Mouse (Mus musculus): ENCODE data around the gene Sept9. TPM values are rescaled to one million over a fixed set of nuclear protein-coding genes. Genes with fewer than 3 reads are reported as not detected.
A peak's percentile ranks its signal among the peaks of the same experiment; 100 is the strongest.

The Sept9 gene
- polyA plus RNA-seq, 1 experiment, result 41.4 TPM

DNA sequence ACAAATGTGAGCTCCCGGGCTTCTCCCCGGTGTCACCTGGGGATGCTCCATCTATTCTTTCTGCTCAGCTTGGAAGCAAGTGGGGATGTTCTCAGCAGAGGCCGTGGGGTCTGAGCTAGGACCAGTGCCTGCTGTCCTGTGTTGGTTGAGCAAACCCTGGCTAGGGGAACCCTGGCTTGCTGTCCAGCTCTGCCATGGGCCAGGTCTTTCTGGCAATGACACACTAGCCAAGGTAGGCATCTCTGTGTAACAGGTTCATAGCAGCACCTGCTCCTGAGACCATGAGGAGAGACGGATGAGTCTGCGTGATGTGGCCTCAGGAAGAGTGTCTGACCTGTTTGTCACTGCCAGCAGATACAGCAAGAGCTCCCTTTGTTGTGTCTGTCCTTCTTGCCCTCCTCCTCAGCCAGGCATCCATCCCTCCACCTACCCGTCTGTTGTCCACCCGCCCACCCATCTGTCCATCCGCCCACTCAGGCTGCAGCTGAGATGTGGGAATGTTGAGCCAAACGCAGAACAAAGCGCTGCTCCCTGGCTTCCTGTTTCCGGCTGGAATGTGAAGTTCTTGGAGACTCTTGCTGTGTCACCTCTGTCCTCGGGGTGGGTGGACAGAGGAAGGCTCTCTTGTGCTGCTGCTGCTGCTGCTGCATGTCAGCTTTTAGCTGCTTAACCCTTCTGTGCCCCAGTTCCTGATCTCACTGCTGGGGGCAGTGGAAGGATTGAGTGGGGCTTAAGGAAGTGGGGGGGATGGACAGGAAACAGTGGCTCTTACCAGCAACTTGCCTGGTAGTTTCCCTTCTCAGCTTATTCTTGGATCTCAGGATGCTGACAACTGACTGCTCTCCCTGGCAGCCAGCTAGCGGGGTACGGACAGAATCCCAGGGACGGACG lies 117.2 kb downstream of the Sept9 start:
- DNase-seq, result no peak
- WGBS, result 31% methylated on average over 16 of the region's 16 CpGs
- Histone ChIP-seq H3K4me3 (replicated peaks; ENCODE audit: extremely low read depth, low read depth, low read length) (peak overlapping the region; percentile 4), H3K4me1 (ENCODE audit: control insufficient read depth, insufficient read depth, low read length) (peaks cover 58% of the 10 kb centered on the region)
- TF ChIP-seq POLR2A (IDR thresholded peaks at IDR 0.05; ENCODE audit: borderline replicate concordance, extremely low read depth, low read depth, low read length) (no peak), CTCF (IDR thresholded peaks at IDR 0.05; ENCODE audit: insufficient read depth, low read length) (no peak)

DNA sequence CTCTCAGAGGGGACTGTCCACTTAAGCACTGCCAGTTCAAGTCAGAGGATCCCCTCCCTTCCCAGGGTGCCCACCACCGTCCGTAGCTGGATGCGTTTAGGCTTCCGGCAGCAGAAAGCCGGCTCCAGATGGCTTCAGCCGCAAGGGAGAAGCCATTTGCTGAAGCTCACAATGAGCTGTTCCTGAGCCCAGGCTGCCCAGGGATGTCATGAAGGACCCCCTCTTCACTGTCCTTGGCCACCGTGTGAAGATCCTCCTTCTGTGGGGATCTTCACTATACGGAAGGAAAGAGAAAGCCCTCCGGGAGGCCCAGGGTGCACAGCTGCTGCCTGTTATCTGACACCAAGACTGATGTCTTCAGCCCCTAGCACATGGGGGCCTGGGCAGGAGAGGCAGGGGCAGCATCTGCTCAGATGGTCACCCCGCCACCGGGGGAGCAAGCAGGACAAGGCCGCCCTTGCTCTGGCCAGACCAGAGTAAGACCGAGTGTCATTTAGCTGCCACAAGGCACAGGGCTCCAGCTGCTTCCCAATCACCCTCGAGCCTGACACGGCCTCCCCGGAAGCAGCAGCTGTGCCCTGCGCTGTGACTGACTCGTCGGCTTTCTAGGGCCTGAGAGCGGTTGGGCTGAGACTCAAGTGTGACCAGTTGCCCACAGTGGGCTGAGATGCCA lies 118.1 kb downstream of the Sept9 start:
- TF ChIP-seq POLR2A (IDR thresholded peaks at IDR 0.05; ENCODE audit: borderline replicate concordance, extremely low read depth, low read depth, low read length) (no peak), CTCF (IDR thresholded peaks at IDR 0.05; ENCODE audit: insufficient read depth, low read length) (no peak)
- Histone ChIP-seq H3K4me3 (replicated peaks; ENCODE audit: extremely low read depth, low read depth, low read length) (peak overlapping the region; percentile 11), H3K4me1 (ENCODE audit: control insufficient read depth, insufficient read depth, low read length) (peaks cover 52% of the 10 kb centered on the region)
- WGBS, result 28% methylated on average over 20 of the region's 20 CpGs
- DNase-seq, result no peak

DNA sequence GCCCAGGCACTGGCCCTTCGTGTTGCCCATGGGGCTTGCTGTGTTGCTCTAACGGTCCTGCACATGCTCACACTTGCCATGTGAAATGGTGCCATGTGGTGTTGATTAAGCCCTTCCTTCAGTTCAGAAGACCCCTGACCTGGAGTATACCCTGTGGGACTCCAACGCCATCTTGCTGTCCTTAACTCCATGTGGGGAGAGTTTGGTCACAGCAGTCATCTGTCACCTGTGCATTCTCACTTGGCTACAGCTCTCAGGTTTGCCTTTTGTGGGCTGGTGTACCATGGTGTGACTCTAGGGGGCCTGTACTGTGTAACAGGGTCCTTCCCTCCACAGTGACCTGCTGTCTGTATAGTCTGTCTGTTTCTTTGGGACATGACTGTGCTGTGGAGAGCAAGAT lies 118.7 kb downstream of the Sept9 start:
- no peak for DNase-seq
- H3K4me1 ChIP-seq (ENCODE audit: control insufficient read depth, insufficient read depth, low read length), result peaks cover 45% of the 10 kb centered on the region

DNA sequence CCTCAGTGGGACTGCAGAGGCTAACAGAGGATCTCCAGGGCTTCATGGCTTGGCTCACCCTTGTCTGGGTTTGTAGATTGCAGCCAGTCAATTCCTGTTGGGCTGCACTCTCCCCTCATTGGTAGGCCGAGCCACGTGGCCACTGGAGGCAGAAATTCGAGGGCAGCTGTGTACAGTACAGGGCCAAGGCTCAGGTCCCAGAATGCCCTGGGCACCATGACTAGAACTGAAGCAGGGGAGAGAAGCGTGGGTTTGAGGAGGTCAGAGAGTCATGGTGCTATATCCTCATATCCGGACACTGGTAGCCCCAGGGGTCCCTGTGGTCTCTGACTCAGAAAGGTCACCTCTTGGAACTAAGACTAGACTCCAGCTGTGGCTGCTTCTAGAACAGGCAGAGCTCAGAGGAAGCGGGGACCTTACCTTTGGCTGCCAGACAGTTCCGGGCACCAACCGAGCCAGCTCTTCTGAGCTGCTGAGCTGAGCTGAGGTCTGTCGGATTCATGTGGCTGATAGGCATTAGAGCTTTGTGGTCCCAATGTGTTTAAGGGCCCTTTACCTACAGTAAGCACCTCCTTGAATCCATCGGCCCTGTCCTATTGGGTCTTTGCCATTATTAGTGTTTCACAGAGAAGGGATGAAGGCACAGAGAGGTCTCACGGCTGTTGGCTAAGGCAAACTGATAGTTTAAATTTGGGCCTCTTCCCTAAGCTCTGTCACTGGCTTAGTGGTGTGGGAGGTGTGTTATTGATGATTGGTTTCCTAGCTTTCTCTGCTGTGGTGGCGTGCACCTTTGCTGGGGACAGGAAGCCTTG lies 119.5 kb downstream of the Sept9 start:
- TF ChIP-seq CTCF (IDR thresholded peaks at IDR 0.05; ENCODE audit: insufficient read depth, low read length), result no peak
- TF ChIP-seq POLR2A (IDR thresholded peaks at IDR 0.05; ENCODE audit: borderline replicate concordance, extremely low read depth, low read depth, low read length), result no peak
- H3K4me1 ChIP-seq (ENCODE audit: control insufficient read depth, insufficient read depth, low read length), result peaks cover 39% of the 10 kb centered on the region
- WGBS, result 43% methylated on average over 12 of the region's 12 CpGs
- no peak overlapping the region for H3K4me3 ChIP-seq (replicated peaks; ENCODE audit: extremely low read depth, low read depth, low read length)
- no peak for DNase-seq

More for the DNA sequence above, 118.7 kb downstream of the Sept9 start:
- H3K4me3 ChIP-seq (replicated peaks; ENCODE audit: extremely low read depth, low read depth, low read length), result no peak overlapping the region
- WGBS, result 59% methylated on average over 3 of the region's 3 CpGs
- TF ChIP-seq CTCF (IDR thresholded peaks at IDR 0.05; ENCODE audit: insufficient read depth, low read length) (no peak), POLR2A (IDR thresholded peaks at IDR 0.05; ENCODE audit: borderline replicate concordance, extremely low read depth, low read depth, low read length) (no peak)

DNA sequence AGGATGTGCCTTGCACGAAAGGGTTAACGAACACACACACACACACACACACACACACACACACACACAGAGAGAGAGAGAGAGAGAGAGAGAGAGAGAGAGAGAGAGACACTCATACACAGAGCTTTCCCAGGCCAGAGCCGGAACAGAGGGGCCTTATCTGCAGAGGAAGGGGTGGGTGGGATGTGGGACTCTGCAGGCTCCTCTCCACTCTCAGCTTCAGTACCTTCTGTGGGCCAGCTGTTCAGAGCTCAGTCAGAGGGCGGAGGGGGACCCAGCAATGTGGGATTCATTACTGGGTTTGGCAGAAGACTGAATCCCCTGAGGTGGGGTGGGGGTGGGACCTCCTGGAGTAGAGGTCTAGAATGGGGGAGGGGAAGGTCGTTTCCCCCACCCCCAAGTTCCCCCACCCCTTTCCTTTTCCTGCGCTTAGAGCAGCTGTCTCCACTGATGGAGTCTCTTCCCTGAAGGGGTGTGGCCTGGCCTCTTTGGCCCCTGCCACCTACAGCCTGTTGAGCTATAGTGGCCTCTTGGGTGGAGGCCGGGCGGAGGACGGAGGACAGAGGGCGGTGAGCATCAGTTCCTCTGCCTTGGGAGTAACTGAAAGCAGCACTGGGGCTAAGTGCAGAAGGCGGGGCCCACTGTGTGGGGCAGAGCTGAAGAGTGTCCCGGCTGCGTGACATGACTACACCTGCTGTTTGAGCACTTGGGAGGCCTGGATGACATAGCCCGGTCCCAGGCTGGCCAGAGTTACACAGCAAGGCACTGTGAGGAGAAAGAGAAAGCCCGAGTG lies 120.3 kb downstream of the Sept9 start:
- DNase-seq, result no peak
- peaks cover 43% of the 10 kb centered on the region for H3K4me1 ChIP-seq (ENCODE audit: control insufficient read depth, insufficient read depth, low read length)
- 23% methylated on average over 15 of the region's 15 CpGs for WGBS
- TF ChIP-seq POLR2A (IDR thresholded peaks at IDR 0.05; ENCODE audit: borderline replicate concordance, extremely low read depth, low read depth, low read length), result 0 out of 2 replicates have a peak, but pooled peaks have one; percentile 25
- no peak for TF ChIP-seq CTCF (IDR thresholded peaks at IDR 0.05; ENCODE audit: insufficient read depth, low read length)
- H3K4me3 ChIP-seq (replicated peaks; ENCODE audit: extremely low read depth, low read depth, low read length), result no peak overlapping the region

DNA sequence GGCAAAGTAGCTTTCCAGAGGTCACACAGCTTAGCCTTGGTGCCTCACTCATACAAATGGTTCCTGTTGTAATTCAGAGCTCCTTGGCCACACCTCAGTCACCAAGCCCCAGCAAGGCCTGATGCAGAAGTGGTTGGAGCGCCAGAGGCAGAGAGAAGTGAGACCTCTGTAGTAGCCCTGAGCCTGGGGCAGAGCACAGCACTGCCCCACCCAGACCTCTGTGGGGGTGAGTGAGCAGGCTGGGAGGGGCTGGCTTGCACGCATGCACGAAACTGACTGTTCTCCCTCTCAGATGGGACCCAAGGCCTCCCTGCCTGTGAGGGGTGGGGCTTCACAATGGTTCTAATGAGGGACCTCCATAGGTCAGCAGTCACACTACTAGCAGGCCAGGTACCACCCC lies 121.0 kb downstream of the Sept9 start:
- H3K4me3 ChIP-seq (replicated peaks; ENCODE audit: extremely low read depth, low read depth, low read length), result no peak overlapping the region
- H3K4me1 ChIP-seq (ENCODE audit: control insufficient read depth, insufficient read depth, low read length), result peaks cover 46% of the 10 kb centered on the region
- TF ChIP-seq POLR2A (IDR thresholded peaks at IDR 0.05; ENCODE audit: borderline replicate concordance, extremely low read depth, low read depth, low read length) (peak; percentile 13; the same call in 1 of the 2 replicates), CTCF (IDR thresholded peaks at IDR 0.05; ENCODE audit: insufficient read depth, low read length) (no peak)
- 54% methylated on average over 3 of the region's 3 CpGs for WGBS
- no peak for DNase-seq

DNA sequence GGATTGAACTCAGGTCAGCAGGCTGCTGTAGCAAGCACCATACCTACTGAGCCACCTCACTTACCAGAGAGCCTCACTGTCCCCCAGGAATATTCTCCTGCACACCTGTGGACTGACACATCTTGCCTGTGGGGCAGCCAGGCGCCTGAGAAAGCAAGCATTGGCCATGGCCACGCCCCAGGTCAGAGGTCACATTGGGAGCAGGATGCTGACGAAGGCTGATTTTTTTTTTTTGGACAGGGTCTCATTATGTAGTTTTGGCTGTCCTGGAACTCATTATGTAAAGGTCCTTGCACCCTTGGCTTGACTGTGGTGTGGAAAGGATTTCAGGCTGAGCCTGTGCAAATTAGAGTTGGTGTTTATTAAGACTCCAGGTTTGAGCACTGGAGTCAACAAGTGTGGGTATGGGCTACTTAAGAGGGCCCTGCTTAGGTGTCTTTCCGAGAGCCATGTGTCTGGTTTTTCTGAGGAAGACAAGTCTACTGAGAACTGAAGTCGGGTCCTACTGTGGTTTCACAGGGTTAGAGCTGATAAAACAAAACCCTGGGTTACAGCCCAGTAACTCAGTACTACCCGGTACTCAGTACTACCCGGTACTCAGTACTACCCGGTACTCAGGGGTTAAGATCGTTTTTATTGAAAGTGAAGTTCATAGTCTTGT lies 122.0 kb downstream of the Sept9 start:
- peaks cover 44% of the 10 kb centered on the region for H3K4me1 ChIP-seq (ENCODE audit: control insufficient read depth, insufficient read depth, low read length)
- 73% methylated on average over 9 of the region's 9 CpGs for WGBS
- no peak for DNase-seq
- H3K4me3 ChIP-seq (replicated peaks; ENCODE audit: extremely low read depth, low read depth, low read length), result no peak overlapping the region
- TF ChIP-seq CTCF (IDR thresholded peaks at IDR 0.05; ENCODE audit: insufficient read depth, low read length) (no peak), POLR2A (IDR thresholded peaks at IDR 0.05; ENCODE audit: borderline replicate concordance, extremely low read depth, low read depth, low read length) (no peak)

DNA sequence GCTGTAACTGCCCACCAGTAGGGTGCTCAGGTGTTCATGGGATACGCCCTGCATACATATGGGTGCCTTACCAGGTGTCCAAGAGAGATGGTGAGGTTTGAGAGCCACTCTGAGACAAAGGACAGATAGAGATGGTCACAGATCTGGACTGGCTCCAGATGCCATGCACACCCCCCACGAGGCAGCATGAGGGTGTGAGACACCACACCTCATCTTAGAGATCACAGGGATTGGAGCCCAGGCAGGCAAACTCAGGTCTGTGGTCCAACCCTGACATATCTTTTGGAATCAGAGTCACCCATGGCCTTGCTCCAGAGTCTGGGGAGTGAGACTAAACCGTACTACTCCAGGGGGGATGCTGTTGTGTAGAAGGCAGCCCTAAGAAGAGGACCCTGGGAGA lies 122.8 kb downstream of the Sept9 start:
- TF ChIP-seq CTCF (IDR thresholded peaks at IDR 0.05; ENCODE audit: insufficient read depth, low read length), result no peak
- TF ChIP-seq POLR2A (IDR thresholded peaks at IDR 0.05; ENCODE audit: borderline replicate concordance, extremely low read depth, low read depth, low read length), result no peak
- no peak for DNase-seq
- peaks cover 36% of the 10 kb centered on the region for H3K4me1 ChIP-seq (ENCODE audit: control insufficient read depth, insufficient read depth, low read length)
- WGBS, result 83% methylated on average over 3 of the region's 3 CpGs
- H3K4me3 ChIP-seq (replicated peaks; ENCODE audit: extremely low read depth, low read depth, low read length), result no peak overlapping the region

Measured in lung, adult 2 months (tissue).